Mouse (Mus musculus) layer of hippocampus, adult 9-11 months (tissue): Measurements from ENCODE around the gene Mosmo.
A peak's percentile ranks its signal among the peaks of the same experiment; 100 is the strongest.

Source experiments
- DNase-seq: peaks from one replicate; pipeline ENCODE4 v3.0.0; 2022

The Mosmo gene

DNA sequence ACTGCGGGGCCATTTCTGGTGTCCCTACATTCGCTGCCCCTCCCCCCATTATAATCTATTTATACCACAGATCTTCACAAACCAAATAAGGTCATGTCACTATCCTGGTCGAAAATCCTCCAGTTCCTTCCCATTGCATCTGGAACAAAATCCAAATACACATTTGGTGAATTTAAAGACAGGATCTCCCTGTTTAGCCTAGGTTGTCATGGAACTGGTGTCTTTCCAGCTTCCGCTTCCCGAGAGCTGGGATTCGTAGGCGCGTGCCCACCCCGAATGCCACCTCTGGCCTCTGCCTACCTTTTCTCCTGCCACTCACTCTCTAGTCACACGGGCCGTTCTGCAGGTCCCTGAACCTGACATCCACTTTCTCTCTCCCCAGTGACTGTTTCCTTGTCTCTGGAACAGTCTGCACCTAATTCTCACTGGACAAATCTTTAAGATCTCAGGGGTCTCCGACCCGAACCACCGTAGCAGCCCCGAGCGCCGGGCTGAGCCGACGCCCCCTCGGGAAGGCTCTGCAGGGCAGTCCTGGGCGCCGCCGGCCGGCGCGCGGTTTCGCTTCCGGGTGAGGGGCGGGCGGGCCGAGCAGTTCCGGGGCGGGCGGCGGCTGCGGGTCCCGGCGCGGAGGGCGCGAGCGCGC is at the start of gene Mosmo:
Mosmo (plus strand) TSS at position 618 of the 643 bp plus-strand sequence.
- peak; percentile 42 for DNase-seq

DNA sequence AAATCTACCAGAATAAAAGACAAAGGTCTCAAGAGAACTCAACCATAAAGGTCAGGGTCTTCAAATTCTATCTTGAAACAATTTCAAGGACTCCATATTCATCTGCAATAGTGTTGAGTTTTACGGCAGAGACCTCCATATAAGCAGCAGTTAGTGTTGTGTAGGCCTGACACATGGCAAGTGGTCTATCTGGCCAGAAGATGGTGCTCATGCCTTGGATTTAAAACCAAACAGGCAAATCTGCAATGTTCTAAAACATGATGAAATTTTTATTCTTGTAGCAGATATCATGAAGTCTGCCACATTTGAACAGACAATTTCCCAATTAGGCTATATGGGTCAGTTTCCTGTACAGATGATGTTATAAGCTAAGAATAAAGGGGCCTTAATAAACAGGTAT is 44.9 kb upstream of the Mosmo start:
- peak; percentile 50 for DNase-seq

DNA sequence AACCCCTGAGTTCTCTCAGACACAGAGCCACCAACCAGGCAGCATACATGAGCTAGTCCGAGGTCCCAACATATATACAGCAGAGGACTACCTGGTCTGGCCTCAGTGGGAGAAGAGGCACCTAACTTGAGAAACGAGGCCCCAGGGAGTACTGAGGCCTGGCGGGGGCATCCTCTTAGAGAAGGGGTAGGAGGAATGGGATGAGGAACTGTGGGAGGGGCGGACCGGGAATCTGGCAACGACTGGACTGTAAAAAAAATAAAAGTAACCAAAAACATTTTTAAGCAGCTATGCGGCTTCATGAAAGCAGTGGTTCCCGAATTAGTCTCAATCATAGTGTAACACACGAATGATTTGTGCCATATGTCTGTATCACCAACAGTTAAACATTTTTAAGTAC is 43.1 kb upstream of the Mosmo start:
- no peak for DNase-seq

DNA sequence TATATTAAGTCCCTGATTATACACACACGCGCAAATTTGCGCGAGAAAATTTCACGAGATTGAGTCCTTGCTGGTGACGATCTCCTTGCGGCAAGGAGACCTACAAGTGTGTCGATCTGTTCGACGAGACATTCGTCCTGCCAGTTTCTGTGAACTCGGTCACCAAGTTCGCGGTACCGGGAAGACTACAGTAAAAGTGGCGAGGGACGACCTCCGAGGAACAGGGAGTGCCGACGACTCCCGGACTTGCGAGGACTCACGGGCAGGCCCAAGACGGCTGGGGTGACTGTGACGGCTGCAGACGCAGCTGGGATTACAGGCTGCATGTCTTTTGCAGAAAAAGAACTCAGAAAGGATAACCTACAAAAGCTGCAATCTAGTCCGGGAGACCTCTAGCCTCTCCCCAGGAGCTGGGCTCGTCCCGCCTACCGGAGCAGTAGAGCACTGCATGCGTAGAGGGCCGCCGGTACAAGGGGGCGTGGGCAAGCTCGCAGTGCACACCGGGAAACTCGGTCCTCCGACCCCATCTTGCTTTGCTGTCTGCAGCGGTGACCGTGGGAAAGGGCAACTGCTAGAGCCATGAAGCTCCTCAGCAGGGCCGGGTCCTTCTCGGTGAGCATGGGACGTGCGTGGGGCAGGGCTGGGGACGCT is 42.6 kb upstream of the Mosmo start, which contains the start of gene Uqcrc2:
Uqcrc2 (plus strand) TSS at position 466 of the 651 bp plus-strand sequence.
- peak; percentile 83 for DNase-seq

DNA sequence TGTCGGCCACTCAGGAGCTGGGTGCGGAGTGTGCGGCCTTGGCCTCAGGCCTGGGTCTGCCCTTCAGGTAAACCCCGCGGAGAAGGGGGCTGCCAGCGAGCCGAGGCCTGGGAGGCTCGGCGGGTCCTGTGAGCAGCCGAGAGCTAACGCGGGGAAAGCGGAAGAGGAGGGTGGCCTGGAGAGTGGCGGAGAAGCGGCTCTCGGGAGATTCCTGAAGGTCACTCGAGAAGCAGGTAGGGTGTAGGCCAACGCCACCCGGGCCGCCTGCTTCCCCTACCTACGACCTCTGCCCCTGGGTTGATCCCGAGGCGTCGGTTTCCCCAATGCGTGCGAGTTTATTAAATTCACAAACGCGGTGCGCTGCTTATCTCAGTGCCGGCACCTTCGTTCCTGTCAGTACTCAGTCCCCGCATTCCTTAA is 42.0 kb upstream of the Mosmo start:
- no peak for DNase-seq

DNA sequence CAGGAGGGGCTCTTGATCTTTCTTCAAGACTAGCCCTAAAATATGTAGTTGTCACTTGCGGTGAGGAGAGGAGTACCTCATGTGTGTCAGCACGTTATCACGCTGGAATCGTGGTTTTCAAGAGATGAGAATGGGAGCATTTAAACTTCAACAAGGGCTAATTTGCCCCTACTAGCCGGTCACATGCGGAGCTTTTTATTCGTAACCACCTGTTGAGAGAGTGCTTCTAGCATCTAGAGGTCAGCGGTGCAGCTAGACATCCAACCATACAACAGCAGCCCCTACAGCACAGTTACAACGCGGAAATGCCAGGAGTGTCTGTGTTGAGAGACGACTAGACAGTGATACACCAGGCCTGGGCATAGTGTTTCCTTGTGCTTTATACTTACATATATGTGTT is 41.6 kb upstream of the Mosmo start:
- no peak for DNase-seq

DNA sequence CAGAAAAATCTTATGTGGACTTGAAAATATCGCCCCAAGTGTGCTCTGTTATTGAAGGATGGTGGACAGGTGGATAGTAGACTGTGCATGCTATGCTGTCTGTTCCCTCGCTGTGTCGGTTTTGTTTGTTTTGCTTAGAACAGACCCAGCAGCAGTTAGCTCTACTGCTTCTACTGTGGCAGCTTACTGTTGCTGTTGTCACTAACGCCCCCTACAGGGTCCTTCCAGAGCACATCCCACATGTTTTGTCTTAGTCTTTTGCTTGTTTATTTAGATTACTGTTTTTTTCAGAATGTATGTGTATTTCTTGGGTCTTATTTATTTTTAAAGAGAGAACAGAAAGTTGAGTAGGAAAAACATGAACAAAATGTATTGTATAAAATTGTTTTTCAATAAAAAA is 34.2 kb upstream of the Mosmo start:
- no peak for DNase-seq

DNA sequence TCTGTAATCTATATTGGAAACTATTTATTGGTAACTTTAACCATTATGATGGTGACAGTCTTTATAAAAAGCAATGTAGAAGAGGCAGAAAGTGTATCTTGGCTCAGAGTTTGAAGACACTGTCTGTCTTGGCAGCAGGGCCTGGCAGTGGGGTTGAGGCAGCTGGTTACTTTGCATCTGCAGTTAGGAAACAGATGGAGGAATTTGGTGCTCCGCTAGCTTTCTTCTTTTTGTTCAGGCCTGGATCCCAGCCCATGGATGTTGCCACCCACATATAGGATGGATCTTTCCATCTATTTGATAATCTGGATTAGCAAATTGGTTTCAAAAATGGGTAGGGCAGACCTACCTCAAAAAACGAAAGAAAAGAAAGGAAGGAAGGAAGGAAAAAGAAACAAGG is 29.6 kb upstream of the Mosmo start:
- peak; percentile 76 for DNase-seq

DNA sequence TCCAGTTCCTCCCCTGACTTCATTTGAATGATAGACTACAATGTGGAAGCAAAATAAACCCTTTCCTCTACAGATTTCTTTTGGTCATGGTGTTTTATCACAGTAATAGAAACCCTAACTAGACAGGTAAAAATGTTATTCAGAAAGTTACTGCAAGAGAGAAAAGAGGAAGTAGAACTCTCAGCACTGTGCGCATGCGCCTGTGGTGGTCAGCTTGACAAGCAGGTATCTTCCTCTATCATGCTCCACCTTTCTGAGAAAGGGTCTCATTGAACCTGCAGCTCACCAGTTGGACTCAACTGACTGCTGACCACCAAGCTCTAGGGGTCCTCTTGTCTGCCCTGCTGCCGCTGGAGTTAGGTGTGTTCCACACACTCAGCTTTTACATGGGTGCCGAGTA is 15.3 kb upstream of the Mosmo start:
- DNase-seq = no peak

DNA sequence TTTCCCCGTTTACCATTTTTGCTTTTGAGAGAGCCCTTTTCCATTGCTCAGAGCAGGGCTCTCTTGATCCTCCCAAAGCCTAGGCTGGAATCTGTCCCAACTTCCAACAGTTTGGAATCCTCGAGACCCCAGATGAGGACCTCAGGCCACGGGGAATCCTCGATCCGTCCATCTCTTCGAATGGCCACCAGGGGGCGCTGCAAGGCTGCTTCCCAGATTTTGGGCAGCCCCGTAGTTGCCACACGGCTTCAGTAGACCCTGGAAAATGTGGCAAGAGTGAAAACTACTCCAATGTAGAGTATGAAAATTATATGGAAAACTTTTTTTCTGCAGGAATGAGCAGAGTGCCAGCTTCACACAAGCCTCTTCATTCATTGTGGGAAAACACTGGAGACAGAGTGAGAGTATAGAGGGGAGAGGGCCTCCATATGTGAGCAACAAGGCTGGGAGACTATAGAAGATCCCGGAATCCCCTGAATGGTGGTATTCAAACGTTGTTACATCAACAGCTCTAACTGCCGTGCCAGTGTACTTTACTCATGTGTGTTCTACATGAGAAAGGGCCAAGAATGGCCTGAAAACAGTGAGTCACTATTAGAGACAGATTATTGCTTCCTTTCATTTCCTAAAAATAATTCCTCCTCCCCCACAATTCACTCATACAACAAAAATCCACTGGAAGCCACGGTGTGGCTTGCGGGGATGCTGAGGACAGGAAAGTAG is 7.1 kb upstream of the Mosmo start, which contains the start of gene Pdzd9:
Pdzd9 (minus strand) TSS at position 191 of the 723 bp plus-strand sequence.
- peak; percentile 19 for DNase-seq

DNA sequence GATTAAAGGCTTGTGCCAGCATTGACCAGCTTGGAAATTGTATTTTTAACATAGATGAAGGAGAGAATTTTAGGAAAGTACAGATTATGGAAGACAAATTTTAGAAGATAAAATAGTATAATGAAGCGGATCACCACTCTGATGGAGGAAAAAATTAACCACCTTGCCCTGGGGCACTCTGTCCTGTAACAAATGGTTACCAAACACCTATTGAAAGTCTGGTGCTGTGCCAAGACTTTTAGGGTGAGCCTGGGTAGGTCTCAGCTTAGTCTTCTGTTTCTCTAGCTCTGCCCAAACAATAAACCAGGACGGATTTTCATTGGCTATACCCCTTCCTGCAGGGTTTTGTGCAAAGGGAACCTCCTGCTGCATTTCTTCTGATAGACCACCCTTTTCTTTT is 6.1 kb upstream of the Mosmo start:
- DNase-seq = no peak

DNA sequence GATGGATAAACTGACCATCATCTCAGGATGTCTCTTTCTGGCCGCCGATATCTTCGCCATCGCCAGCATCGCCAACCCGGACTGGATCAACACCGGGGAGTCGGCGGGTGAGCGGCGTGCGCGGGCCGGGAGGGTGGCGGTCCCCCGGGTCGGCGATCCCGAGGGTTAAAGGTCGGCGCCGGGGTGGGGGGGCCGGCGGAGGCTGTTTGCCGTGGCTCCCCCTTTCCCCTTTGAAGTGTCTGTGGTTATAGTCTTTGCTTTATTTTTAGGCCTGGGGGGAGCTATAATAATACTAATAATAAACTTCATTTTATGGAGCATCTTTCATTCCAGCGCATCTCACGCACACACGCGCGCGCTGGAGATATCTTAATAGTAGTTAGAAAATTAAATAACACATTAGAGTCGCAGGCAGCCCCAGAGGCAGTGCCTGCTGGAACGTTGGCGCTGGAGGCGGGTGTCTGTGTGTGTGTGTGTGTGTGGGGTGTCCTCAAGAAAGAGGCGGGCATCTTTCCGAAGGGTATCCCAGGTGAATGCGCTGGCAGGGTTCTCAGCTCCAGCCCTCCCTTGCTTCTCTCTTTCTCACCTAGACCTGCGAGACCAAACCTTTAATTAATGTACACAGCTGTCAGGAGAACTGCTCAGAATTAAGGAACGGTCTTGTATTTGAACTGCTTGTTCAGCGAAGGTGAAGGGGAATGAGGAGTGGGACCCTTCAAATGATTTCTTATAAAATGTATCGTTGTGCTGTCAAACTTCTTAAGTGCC is 530 bp downstream of the Mosmo start:
- peak; percentile 32 for DNase-seq

DNA sequence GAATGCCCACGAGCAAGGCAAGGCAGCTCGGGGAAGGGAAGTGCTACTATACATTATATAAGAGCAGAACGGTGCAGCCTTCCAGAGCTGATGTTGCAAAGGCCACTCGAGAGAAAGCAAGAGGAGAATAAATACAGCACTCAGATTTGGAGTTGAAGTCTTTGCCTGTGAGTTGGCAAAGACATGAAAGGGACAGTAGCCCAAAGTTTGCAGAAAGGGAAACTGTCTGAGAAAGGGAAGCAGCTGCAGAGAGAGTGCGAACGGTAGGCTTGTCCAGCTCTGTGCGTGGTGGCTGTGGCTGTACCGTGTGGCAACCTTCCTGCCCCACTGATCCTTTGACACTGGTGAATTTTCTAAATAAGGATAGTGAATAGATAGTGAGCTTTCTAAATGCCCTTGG is 1.6 kb downstream of the Mosmo start:
- no peak for DNase-seq

DNA sequence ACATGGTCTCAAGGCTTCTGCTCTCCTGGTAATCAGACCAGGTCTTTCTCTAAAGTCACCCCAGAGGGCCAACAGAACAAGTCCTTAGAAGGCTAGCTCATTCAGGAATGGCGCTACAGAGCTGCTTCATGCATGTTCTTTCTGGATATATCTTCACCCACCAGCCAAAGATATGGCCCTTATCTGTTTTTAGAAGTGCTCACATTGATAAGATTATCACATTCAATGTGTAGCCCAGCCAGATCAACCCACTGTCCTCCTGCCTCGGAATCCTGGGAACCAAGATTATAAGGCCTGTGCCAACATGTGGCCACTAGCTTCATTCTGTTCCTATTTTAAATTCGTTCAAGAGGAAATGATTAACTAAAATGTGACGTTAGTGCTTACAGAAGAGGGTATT is 4.6 kb downstream of the Mosmo start:
- DNase-seq = no peak

DNA sequence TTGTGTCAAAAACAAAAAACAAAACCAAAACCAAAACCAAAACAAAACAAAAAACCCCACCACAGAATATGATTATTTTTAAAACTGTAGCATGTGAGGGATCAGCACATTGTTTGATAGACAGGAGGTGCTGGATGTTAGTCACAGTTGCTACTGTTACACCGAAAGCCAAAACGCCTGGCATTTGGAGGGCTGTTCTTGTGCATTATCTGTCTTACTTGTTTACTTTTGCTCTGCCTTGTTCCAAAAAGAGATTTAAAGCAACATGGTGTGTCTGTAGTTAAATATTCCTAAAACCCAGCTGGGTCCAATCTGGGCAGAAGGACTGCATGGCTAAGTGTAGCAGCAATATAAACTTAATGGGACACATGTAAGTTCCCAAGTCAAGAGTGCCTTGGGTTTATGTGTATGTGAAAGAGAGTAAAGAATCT is 7.3 kb downstream of the Mosmo start:
- DNase-seq = peak; percentile 59

DNA sequence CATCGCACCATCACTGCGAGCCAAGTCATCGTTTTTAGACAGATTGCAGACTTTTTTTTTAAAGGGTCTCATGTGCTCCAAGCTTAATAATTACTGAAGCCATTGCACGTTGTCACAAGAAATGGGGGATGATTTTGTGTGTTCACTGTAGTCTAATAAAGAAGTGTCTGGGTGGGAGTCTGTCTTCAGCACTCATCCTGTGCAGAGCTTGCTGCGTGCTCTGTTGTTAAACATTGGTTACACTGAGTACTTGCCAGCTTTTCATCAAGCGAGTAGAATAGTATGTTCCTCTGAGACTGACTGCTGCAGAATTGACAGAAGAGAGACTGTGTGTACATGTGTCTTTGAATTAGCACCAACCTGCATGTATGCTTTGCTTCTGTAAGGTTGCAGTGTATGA is 7.8 kb downstream of the Mosmo start:
- DNase-seq = peak; percentile 59

DNA sequence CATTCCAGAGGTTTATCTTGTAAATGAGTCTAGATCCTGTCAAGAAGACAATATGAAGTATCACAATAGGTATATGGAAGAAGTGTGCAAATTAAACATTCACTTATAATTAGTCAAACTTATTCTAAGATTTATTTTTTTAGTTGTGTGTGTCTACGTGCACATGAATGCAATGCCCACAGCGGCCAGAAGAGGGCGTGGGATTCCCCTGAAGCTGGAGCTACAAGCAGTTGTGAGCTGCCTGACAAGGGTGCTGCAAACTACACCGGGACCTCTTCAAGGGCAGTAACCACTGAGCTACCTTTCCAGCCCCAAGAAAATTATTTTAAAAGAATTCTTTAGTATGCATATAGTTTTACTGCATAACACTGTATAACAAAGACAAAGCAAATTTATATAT is 13.2 kb downstream of the Mosmo start:
- no peak for DNase-seq

DNA sequence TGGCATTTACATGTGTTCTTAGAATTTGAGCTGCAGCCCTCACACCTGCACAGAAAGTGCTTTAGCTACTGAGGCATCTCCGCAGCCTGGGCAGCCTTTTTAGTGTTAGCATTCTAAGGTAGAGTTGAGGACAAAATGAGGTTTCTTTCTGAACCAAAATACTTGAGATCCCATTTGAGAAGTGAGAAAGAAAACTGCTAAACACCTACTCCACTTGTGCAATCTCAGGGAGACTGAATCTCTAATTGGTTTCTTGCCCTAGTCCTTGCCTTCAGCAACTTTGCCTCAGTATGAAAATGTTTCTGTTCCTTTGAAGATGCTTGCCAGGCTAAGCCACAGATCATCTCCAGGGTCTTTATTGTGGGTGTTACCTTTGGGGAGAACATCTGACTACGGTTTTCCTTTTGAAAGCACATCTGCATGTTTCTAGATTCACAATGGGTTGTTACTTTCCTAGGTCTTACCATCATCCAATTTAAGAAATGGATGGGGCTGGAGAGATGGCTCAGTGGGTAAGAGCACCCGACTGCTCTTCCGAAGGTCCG is 16.5 kb downstream of the Mosmo start:
- no peak for DNase-seq

DNA sequence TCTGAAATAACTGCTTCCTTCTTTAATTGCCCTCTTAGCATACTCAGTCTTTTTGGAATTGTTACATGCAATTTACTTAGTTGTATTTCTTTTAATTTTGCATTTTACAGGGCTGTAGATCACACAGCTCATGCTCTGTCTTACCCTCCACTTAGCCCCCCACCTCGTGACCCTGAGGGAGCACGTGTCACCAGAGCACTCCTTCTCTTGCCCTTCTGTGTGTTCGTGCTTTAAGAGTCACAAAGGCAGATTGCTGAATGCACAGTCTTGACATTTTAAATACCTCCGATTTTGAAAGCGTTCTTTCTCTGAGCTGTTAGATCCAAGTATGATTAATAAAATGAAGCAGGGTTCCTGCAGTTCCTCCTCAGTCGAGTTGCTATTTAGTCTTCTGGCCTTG is 17.8 kb downstream of the Mosmo start:
- no peak for DNase-seq

DNA sequence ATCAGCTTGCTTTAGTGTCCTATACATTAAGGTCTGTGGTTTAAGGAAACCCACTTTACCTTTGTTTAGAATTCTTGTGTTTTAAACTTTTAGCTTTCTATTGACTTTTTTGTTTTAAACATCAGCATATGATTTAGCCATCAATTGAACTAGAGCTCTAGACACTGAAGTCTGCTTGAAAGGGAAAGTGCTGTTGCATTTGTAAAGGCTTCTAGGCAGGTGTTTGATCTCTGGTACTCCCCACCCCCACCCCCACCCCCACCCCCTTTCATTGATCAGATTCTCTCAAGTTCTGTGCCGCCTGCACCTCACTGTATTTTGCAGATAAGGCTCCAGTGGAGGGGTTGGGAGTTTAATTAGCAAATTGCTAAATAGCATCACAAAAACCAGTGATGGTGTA is 18.2 kb downstream of the Mosmo start:
- no peak for DNase-seq

DNA sequence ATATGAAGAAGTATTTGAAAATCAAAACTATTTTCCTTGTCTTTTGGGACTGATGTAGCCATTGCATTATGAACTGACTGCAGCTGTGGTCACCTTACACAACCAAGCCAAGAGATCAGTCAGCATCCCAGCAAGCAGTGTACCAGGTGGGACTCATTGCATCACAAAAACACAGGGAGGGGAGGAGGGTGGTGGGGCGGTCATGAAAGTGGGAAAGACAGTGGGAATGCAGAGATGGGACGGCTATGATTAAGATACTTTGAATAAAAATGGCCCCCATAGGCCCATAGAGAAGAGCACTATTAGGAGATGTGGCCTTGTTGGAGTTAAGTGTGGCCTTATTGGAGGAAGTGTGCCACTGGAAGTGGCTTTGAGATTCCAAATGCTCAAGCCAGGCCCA is 18.9 kb downstream of the Mosmo start:
- no peak for DNase-seq

DNA sequence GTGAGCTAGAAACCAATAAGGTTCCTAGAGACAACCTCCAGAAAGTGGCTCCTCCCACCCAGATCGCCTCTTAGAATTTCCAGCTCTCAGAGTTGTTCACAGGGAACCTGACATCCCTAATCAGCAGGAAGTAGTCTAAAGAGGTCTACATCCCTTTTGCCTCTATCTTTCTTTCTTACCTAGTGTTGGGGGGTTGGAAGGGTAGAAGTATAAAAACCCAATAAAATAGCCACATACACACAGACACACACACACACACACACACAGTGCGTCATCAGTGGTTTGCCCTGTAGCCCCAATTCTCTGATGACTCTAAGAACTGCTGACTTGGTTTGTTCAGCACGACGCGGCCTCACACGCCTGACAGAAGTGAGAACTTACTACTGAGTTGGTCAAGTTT is 22.2 kb downstream of the Mosmo start:
- DNase-seq = no peak

DNA sequence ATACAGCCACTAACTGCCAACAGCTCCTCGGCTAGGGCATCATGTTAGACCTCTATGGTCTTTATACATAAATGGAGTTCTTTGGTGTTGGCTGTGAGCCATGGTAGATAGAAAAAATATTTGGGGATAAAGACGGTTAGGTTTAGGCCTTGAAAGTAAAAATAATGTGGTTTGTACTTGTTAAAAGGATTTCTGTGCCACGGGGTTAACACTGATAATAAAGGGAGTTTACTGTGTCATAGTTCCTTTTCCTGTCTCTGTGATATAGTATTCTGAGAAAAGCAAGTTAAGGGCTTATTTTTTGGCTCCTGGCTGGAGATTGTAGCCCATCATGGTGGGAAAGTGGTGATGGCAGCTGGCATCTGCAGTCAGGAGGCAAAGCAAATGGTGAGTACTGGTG is 26.5 kb downstream of the Mosmo start:
- no peak for DNase-seq
